Mouse (Mus musculus) cerebellum, adult 2 months (tissue): ENCODE measurements at regions not wholly inside any gene's neighbourhood (a gene's known extent, or its start where the extent isn't known, plus 50 kb on each side); places are given as distances from the start of the nearest gene placed in this dataset.

Experiments
- DNase-seq, 2 experiments: peaks; one replicate each; pipeline ENCODE4 v3.0.0; 2021
- H3K27ac ChIP-seq: fragments of 200-500 bp; 2 replicates; pipeline ENCODE4 v1.5.1; 2012; ENCODE audit warnings: low read length, control low read depth, inconsistent platforms; ENCODE audit not compliant: insufficient read depth
- H3K27me3 ChIP-seq: fragments of 200-500 bp; 2 replicates; pipeline ENCODE4 v1.6.1; 2012; ENCODE audit warnings: inconsistent platforms, mild to moderate bottlenecking, low read length, moderate library complexity; ENCODE audit not compliant: control insufficient read depth, insufficient read depth
- H3K4me1 ChIP-seq: fragments of 200-500 bp; 2 replicates; pipeline ENCODE4 v1.6.1; 2011; ENCODE audit warnings: low read length; ENCODE audit not compliant: control insufficient read depth, insufficient read depth
- H3K4me3 ChIP-seq: fragments of 200-500 bp; replicated peaks from 2 replicates; pipeline ENCODE3; 2011; ENCODE audit warnings: mild to moderate bottlenecking, low read depth, low read length, control low read depth; ENCODE audit not compliant: insufficient read depth
- CTCF ChIP-seq: fragments of 200-500 bp; IDR thresholded peaks from 2 replicates; pipeline ENCODE4 v1.5.1; 2011; ENCODE audit warnings: low read depth, mild to moderate bottlenecking, control low read depth, low read length, moderate library complexity, borderline replicate concordance; ENCODE audit not compliant: insufficient read depth
- POLR2A ChIP-seq: fragments of 200-500 bp; IDR thresholded peaks from 2 replicates; pipeline ENCODE4 v1.6.1; 2011; ENCODE audit warnings: low read length, control low read depth, borderline replicate concordance; ENCODE audit not compliant: insufficient read depth
- WGBS: fragments of 180-500 bp; shearing (Covaris S2); methylation state at CpG from one replicate; pipeline ENCODE4 v1.1.7; 2018; 5-methylcytosine and 5-hydroxymethylcytosine counted together

DNA sequence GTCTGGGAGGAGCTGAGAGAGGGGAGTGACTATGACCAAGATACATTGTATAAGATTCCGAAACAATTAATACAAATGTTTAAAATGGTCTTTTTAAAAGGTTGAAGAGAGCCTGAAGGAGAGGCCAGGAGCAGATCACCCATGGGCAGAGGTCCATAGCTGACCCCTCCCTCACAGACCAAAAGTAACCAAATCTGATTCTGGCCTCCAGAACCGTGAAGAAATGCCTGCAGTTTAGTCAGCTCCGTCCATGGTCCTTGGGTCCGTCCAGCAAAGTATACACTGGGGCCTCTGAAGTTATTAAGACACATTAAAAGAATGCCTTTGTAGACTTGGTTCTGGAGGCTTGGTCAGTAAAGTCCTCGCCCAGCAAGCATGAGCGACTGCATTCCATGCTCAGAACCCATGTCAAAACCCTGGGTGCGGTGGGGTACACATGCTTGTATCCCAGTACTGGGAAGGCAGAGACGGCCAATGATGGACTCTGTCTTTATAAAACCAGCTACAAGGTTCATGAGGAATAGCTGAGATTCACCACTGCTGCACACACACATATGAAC lies 236.5 kb downstream of the Setd4 start:
- Histone ChIP-seq H3K27me3 (no peaks in the 10 kb centered on the region), H3K4me1 (peaks cover 11% of the 10 kb centered on the region), H3K27ac (no peak overlapping the region), H3K4me3 (no peak overlapping the region)
- 95% methylated on average over 8 of the region's 8 CpGs for WGBS
- TF ChIP-seq POLR2A (no peak), CTCF (no peak)
- DNase-seq: no peak

DNA sequence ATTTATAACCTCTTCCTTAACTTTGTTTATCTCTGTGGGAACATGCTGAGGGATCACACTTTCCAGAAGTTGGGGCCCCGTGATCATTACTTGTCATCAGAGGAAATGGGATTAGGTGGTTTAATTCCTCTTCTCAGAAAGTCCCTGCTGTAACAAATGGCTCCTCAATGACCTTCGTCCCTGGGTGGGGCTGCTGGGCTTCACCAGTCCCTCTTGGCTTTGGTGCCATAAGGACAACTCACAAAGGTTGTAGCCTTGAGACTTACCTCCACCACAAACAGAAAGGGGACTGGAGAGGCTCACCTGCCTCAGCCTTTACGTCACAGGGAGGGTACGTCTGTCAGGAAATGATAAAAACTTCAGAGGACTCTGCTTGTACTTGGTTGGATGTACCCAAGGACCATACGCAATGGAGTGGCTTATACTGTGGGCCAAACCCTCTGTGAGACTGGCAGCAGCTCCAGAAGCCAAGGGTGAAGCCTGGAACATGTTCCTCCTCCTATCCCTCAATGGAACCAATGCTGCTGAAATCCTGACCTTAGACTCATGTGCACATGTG lies 237.4 kb downstream of the Setd4 start:
- Histone ChIP-seq H3K4me1 (peaks cover 9% of the 10 kb centered on the region), H3K27me3 (no peaks in the 10 kb centered on the region), H3K27ac (no peak overlapping the region), H3K4me3 (no peak overlapping the region)
- TF ChIP-seq CTCF: no peak
- no peak for TF ChIP-seq POLR2A
- 92% methylated on average over 5 of the region's 5 CpGs for WGBS
- no peak for DNase-seq

DNA sequence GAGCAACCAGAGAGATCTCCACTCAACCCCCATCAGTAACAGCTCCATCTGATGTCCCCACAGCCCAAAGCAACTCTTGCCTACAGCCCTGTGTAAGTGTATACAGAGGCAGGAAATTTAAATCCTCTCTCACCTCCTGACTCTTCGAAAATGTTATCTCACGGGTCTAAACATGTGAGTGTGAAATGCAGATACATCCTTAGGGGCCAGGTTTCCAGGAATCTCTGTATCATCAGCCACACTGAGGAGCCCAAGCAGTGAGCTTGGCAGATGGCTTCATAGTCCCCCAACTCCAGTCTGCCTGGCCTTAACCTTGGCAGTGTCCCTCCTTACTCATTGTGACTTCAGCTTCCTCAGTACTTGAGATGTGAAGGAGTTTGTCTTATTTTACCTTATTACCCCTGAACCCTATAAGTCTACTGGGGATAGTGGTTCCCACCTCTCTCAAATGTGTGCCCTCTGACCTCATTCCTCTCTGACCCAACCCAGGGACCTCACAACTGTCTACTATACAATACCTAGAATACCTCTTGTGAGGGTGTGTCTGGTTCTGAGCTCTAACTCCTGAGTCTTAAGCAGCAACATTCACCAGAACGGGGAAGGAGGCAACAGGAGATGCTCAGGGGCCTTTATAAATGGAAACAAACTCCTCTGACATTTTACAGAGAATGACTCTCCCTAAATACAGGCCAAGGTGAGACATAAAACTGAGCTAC lies 238.5 kb downstream of the Setd4 start:
- 93% methylated on average over 3 of the region's 3 CpGs for WGBS
- no peaks in the 10 kb centered on the region for H3K27me3 ChIP-seq
- H3K4me1 ChIP-seq: peaks cover 6% of the 10 kb centered on the region; the same call in 1 of the 2 replicates
- TF ChIP-seq CTCF (no peak), POLR2A (no peak)
- no peak overlapping the region for H3K27ac ChIP-seq
- no peak for DNase-seq
- no peak overlapping the region for H3K4me3 ChIP-seq

DNA sequence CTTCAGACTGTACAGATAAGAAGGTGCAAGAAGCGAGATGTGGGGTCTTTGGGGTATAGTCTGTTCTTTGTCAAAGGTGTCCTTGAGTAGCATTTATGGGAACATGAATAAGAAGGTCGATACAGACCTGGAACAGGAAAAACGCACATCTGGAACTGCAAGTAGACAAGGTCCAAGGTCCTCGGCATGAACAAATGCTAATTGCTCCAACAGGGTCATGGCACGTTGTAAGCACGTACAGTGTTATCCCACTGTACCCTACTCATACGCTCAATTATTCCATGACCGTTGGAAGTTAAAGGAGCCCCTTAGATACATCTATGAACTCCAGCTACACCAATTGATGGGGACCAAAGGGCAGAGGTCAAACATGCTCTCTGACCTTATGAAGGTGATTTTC lies 244.1 kb downstream of the Setd4 start:
- no peak for DNase-seq
- no peak overlapping the region for H3K27ac ChIP-seq
- no peaks in the 10 kb centered on the region for H3K4me1 ChIP-seq
- no peak overlapping the region for H3K4me3 ChIP-seq
- H3K27me3 ChIP-seq: no peaks in the 10 kb centered on the region
- 95% methylated on average over 8 of the region's 8 CpGs for WGBS
- TF ChIP-seq CTCF: no peak
- TF ChIP-seq POLR2A: no peak

- WGBS: 75% methylated on average over 6 of the region's 6 CpGs
- Histone ChIP-seq H3K27me3 (no peaks in the 10 kb centered on the region), H3K4me1 (no peaks in the 10 kb centered on the region), H3K4me3 (no peak overlapping the region), H3K27ac (no peak overlapping the region)
- no peak for TF ChIP-seq CTCF
- DNase-seq: no peak
Measured at GRCm38 (mm10) chr16:93358613-93359012, 245.2 kb downstream of the Setd4 start.

- Histone ChIP-seq H3K27me3 (no peaks in the 10 kb centered on the region), H3K27ac (no peak overlapping the region), H3K4me1 (no peaks in the 10 kb centered on the region), H3K4me3 (no peak overlapping the region)
- TF ChIP-seq POLR2A: no peak
- no peak for TF ChIP-seq CTCF
- no peak for DNase-seq
- WGBS: 79% methylated on average over 4 of the region's 4 CpGs
Measured at GRCm38 (mm10) chr16:93358166-93358565, 245.7 kb downstream of the Setd4 start.

- H3K4me1 ChIP-seq: no peaks in the 10 kb centered on the region
- WGBS: 90% methylated on average over 11 of the region's 11 CpGs
- no peak for DNase-seq
- TF ChIP-seq CTCF (no peak), POLR2A (no peak)
- H3K4me3 ChIP-seq: no peak overlapping the region
- H3K27me3 ChIP-seq: no peaks in the 10 kb centered on the region
- H3K27ac ChIP-seq: no peak overlapping the region
Measured at GRCm38 (mm10) chr16:93355204-93355899, 248.5 kb downstream of the Setd4 start.

- Histone ChIP-seq H3K27ac (no peak overlapping the region), H3K27me3 (no peaks in the 10 kb centered on the region), H3K4me1 (no peaks in the 10 kb centered on the region), H3K4me3 (no peak overlapping the region)
- DNase-seq: no peak
- WGBS: 88% methylated on average over 6 of the region's 6 CpGs
- no peak for TF ChIP-seq CTCF
Measured at GRCm38 (mm10) chr16:93353971-93354370, 249.9 kb downstream of the Setd4 start.
